Mouse (Mus musculus) neural tube, embryonic 15.5 days (tissue): ENCODE data around the gene Gucy2f. TPM values are rescaled to one million over a fixed set of nuclear protein-coding genes. Genes with fewer than 3 reads are reported as not detected.
"Not testable (repeated sequence)": the region's sequence is repeated elsewhere in the genome, so short reads cannot be mapped to it uniquely, and the experiment has no call there.

Source experiments
- ATAC-seq: fragments of 200-750 bp; cut with Nextera tagmentation; 2 replicates; pipeline ENCODE4 v1.8.0; 2017; ENCODE audit warnings: mild to moderate bottlenecking, moderate TSS enrichment, moderate library complexity; ENCODE audit not compliant: low FRiP score
- H3K27ac ChIP-seq: fragments of 300-500 bp; sonication (generic); replicated peaks from 2 replicates; pipeline ENCODE4 v1.5.1; 2015; ENCODE audit warnings: mild to moderate bottlenecking, inconsistent platforms
- H3K27me3 ChIP-seq: fragments of 300-500 bp; sonication (generic); replicated peaks from 2 replicates; pipeline ENCODE4 v1.6.1; 2015; ENCODE audit warnings: inconsistent platforms
- H3K36me3 ChIP-seq: fragments of 300-500 bp; sonication (generic); 2 replicates; pipeline ENCODE4 v1.6.1; 2015; ENCODE audit warnings: inconsistent platforms
- H3K4me1 ChIP-seq: fragments of 300-500 bp; sonication (generic); 2 replicates; pipeline ENCODE4 v1.6.1; 2015; ENCODE audit warnings: inconsistent platforms
- H3K4me2 ChIP-seq: fragments of 300-500 bp; sonication (generic); 2 replicates; pipeline ENCODE4 v1.6.1; 2015; ENCODE audit warnings: inconsistent platforms, mild to moderate bottlenecking, moderate library complexity
- H3K4me3 ChIP-seq: fragments of 300-500 bp; sonication (generic); replicated peaks from 2 replicates; pipeline ENCODE4 v1.5.1; 2015; ENCODE audit warnings: mild to moderate bottlenecking, inconsistent platforms
- H3K9ac ChIP-seq: fragments of 300-500 bp; sonication (generic); replicated peaks from 2 replicates; pipeline ENCODE4 v1.6.1; 2015; ENCODE audit warnings: mild to moderate bottlenecking, inconsistent platforms
- H3K9me3 ChIP-seq: fragments of 300-500 bp; sonication (generic); replicated peaks from 2 replicates; pipeline ENCODE4 v1.6.1; 2016; ENCODE audit warnings: inconsistent platforms
- WGBS: fragments of 180-500 bp; shearing (Covaris S2); methylation state at CpG from one replicate; pipeline ENCODE4 v1.1.7; 2015; ENCODE audit warnings: mixed read lengths; 5-methylcytosine and 5-hydroxymethylcytosine counted together
- polyA plus RNA-seq: library from polyadenylated mRNA; unstranded; fragments of >200 nt; fragmentation: Nextera tagmentation; extraction: Ambion mirVana; gene quantifications from 2 replicates; pipeline ENCODE4 v1.2.1, GENCODE M21; 2015

Gene Gucy2f
- polyA plus RNA-seq = 0.03 and 0.08 TPM in 2 replicates

GRCm38 (mm10) chrX:142196831-142197230 is at the start of gene Gucy2f:
TSS of gene Gucy2f (minus strand) at chrX:142196931.
- Histone ChIP-seq H3K9ac (no peak within 1 kb of the TSS), H3K27me3 (no peaks in the 10 kb centered on the region), H3K36me3 (no peaks in the 10 kb centered on the region), H3K9me3 (no peaks in the 10 kb centered on the region), H3K27ac (no peak within 1 kb of the TSS), H3K4me1 (no peaks in the 10 kb centered on the region), H3K4me3 (no peak within 1 kb of the TSS), H3K4me2 (no peak within 1 kb of the TSS)
- ATAC-seq = no peak
- 63% methylated on average over 5 of the region's 5 CpGs for WGBS

GRCm38 (mm10) chrX:142245682-142246327 is 49.1 kb upstream of the Gucy2f start:
- Histone ChIP-seq H3K9ac (no peak overlapping the region), H3K27ac (no peak overlapping the region), H3K4me2 (no peak overlapping the region), H3K4me3 (no peak overlapping the region), H3K27me3 (0 out of 2 replicates have a peak, but pooled peaks cover 4% of the 10 kb centered on the region), H3K36me3 (no peaks in the 10 kb centered on the region), H3K4me1 (no peaks in the 10 kb centered on the region), H3K9me3 (no peaks in the 10 kb centered on the region)
- ATAC-seq = no peak
- WGBS = 74% methylated on average over 5 of the region's 5 CpGs

GRCm38 (mm10) chrX:142237101-142237500 is 40.4 kb upstream of the Gucy2f start:
- Histone ChIP-seq H3K4me1 (no peaks in the 10 kb centered on the region), H3K9me3 (no peaks in the 10 kb centered on the region), H3K4me3 (no peak overlapping the region), H3K9ac (no peak overlapping the region), H3K27ac (no peak overlapping the region), H3K27me3 (no peaks in the 10 kb centered on the region), H3K4me2 (no peak overlapping the region), H3K36me3 (no peaks in the 10 kb centered on the region)
- no peak for ATAC-seq
- WGBS = 60% methylated on average over 2 of the region's 2 CpGs

DNA sequence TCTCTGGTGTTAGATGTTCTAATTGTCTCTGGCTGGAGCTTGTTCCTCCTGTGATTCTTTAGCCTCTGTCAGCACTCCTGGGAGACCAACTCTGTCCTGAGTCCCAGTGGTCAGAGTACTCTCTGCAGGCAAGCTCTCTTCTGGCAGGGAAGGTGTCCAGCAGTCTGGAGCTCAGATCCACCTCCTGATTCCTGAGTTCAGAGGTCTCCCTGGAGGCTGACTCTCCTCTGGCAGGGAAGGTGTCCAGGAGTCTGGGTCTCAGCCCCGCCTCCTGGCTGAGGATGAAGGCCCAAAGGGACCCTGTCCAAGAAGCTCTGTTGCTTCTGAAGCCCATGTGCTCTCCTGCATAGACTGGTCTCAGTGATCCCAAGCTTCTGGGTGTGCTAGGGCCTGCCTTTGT is 39.4 kb upstream of the Gucy2f start:
- not testable (repeated sequence) for H3K4me3 ChIP-seq, ATAC-seq, H3K36me3 ChIP-seq, H3K4me1 ChIP-seq, H3K9ac ChIP-seq, H3K9me3 ChIP-seq, H3K27ac ChIP-seq, H3K4me2 ChIP-seq, H3K27me3 ChIP-seq
- 83% methylated on average over 1 of the region's 1 CpGs for WGBS

DNA sequence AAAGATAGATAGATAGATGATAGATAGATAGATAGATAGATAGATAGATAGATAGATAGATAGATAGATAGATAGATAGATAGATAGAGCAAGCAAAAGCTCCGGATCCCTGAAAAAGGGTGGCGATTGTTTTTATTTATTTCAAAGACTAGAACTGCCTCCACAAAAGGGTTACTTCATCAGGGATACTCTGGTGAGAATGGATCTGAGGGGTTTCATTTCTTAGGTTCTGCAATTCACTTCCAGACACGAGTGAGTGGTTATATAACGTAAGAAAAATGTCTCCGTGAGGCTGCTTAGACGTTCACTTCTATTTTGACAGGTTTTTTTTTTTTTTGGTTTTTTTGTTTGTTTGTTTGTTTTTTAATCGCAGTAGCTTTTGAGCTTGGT is 32.0 kb upstream of the Gucy2f start:
- Histone ChIP-seq H3K4me2 (peak overlapping the region; percentile 55), H3K36me3 (no peaks in the 10 kb centered on the region), H3K9me3 (no peaks in the 10 kb centered on the region), H3K4me1 (no peaks in the 10 kb centered on the region), H3K9ac (peak overlapping the region; percentile 37; the same call in 1 of the 2 replicates), H3K4me3 (peak overlapping the region; percentile 53), H3K27ac (0 out of 2 replicates have a peak overlapping the region, but pooled peaks have one; percentile 41), H3K27me3 (no peaks in the 10 kb centered on the region; the same call in 1 of the 2 replicates)
- no peak for ATAC-seq
- 37% methylated on average over 7 of the region's 7 CpGs for WGBS

DNA sequence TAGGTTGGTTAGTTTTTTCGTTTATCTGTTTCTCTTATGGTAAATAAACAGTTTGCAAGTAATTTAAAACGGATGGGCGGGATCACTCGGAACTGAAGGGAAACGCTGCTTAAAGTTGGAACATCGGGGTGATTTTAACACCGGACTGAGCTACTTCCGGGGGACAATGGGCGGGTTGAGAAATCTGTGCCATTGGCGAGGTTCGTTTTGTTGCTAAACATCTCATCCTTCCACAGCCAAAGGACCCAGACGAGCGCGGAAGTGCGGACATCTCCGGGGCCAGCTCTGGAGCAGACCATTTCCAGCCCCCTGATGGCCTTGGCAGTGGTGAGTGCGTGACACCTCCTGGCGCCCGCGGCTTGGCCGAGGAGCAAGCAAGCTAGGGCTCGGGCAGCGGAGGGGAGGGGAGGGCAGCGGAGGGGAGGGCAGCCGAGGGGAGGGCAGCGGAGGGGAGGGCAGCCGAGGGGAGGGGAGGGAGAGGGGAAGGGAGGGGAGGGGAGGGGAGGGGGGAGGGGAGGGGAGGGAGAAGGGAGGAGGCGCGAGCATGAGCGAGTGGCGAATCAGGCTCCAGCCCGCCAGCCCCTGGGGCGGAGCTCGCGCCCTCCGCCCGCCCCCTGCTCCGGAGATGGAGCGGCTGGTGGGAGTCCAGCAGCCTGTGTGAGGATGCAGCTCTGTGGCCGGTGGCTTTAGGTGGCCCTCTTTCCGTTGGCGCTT is 31.5 kb upstream of the Gucy2f start:
- no peaks in the 10 kb centered on the region for H3K9me3 ChIP-seq

GRCm38 (mm10) chrX:142227398-142228054 is 30.8 kb upstream of the Gucy2f start:
- Histone ChIP-seq H3K9ac (no peak overlapping the region), H3K4me1 (no peaks in the 10 kb centered on the region), H3K9me3 (no peaks in the 10 kb centered on the region), H3K27ac (peak overlapping the region; percentile 89; the same call in 1 of the 2 replicates), H3K36me3 (no peaks in the 10 kb centered on the region), H3K4me2 (peak overlapping the region; percentile 55), H3K27me3 (no peaks in the 10 kb centered on the region; the same call in 1 of the 2 replicates), H3K4me3 (peak overlapping the region; percentile 53)
- WGBS = 24% methylated on average over 15 of the region's 15 CpGs
- peak; percentile 57 for ATAC-seq

More for the DNA sequence above, 31.5 kb upstream of the Gucy2f start:
- Histone ChIP-seq H3K4me3 (peak overlapping the region; percentile 53), H3K9ac (peak overlapping the region; percentile 49; the same call in 1 of the 2 replicates), H3K27ac (peak overlapping the region; percentile 89), H3K36me3 (no peaks in the 10 kb centered on the region), H3K4me1 (no peaks in the 10 kb centered on the region), H3K4me2 (peak overlapping the region; percentile 55), H3K27me3 (no peaks in the 10 kb centered on the region; the same call in 1 of the 2 replicates)
- 23% methylated on average over 28 of the region's 42 CpGs for WGBS
- peak; percentile 99 for ATAC-seq

GRCm38 (mm10) chrX:142226542-142226941 is 29.8 kb upstream of the Gucy2f start, which contains the start of gene Nxt2:
TSS of gene Nxt2 (plus strand) at chrX:142226770.
- H3K27ac ChIP-seq = no peak within 1 kb of the TSS
- H3K9ac ChIP-seq = no peak within 1 kb of the TSS
- H3K4me1 ChIP-seq = no peaks in the 10 kb centered on the region
- H3K4me2 ChIP-seq = peak within 1 kb of the TSS; percentile 55
- H3K9me3 ChIP-seq = no peaks in the 10 kb centered on the region
- H3K36me3 ChIP-seq = no peaks in the 10 kb centered on the region
- no peak for ATAC-seq
- H3K27me3 ChIP-seq = peaks cover 4% of the 10 kb centered on the region; the same call in 1 of the 2 replicates
- peak within 1 kb of the TSS; percentile 53 for H3K4me3 ChIP-seq
- WGBS = 87% methylated on average over 14 of the region's 14 CpGs

DNA sequence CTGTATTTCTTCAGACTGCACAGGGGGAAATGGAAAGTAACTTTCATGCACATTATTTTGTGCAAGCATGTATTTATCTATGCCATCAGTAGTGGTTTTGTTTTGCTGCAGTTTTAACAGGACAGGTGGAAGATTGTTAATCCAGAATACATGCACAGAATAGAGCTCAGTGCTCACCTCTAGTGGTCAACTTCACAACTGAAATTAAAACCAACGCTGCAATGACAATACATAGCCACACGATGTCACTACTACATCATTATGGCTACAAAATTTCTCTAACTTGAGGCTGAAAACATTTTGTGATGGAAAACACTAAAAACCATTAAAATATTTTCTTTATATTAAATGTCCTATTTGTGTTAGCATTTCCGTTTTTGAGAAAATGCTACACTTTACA is 3.6 kb upstream of the Gucy2f start:
- Histone ChIP-seq H3K36me3 (no peaks in the 10 kb centered on the region), H3K9me3 (no peaks in the 10 kb centered on the region), H3K4me2 (no peak overlapping the region), H3K27me3 (no peaks in the 10 kb centered on the region), H3K27ac (no peak overlapping the region), H3K9ac (no peak overlapping the region), H3K4me3 (no peak overlapping the region), H3K4me1 (no peaks in the 10 kb centered on the region)
- no peak for ATAC-seq
- WGBS = 15% methylated on average over 3 of the region's 3 CpGs

GRCm38 (mm10) chrX:142195551-142195950 is 1.2 kb downstream of the Gucy2f start:
- H3K27me3 ChIP-seq = no peaks in the 10 kb centered on the region
- H3K27ac ChIP-seq = no peak overlapping the region
- no peak overlapping the region for H3K4me2 ChIP-seq
- no peak overlapping the region for H3K9ac ChIP-seq
- no peak for ATAC-seq
- no peaks in the 10 kb centered on the region for H3K36me3 ChIP-seq
- no peaks in the 10 kb centered on the region for H3K4me1 ChIP-seq
- no peak overlapping the region for H3K4me3 ChIP-seq
- 100% methylated on average over 1 of the region's 1 CpGs for WGBS
- no peaks in the 10 kb centered on the region for H3K9me3 ChIP-seq

- no peak for ATAC-seq
- Histone ChIP-seq H3K4me2 (no peak overlapping the region), H3K9ac (no peak overlapping the region), H3K27ac (no peak overlapping the region), H3K4me1 (no peaks in the 10 kb centered on the region), H3K27me3 (no peaks in the 10 kb centered on the region), H3K9me3 (no peaks in the 10 kb centered on the region), H3K4me3 (no peak overlapping the region), H3K36me3 (no peaks in the 10 kb centered on the region)
- whole genome bisulfite sequencing = 61% methylated on average over 6 of the region's 6 CpGs
These were observed 2.3 kb downstream of the Gucy2f start for GRCm38 (mm10) chrX:142194420-142194819.
